Comparison of ENCODE assay signal across 8 mouse cellular contexts in genomic region chr5:146867246-146867945, GRCm38 (mm10). TPM values are rescaled to one million over a fixed set of nuclear protein-coding genes. Genes with fewer than 3 reads are reported as not detected.
DNase-seq lines count a peak whose midpoint lies in the region; ATAC-seq and TF ChIP-seq lines count a peak whose summit lies in the region.

No protein-coding gene starts in this region.

- no peaks in the 10 kb centered on the region for H3K36me3 ChIP-seq in ES-E14 (ENCODE audit: control insufficient read depth, insufficient read depth, low read length, poor library complexity, severe bottlenecking)
- no peaks in the 10 kb centered on the region for H3K36me3 ChIP-seq in forebrain, embryonic 15.5 days

- H3K27ac ChIP-seq in ES-E14 (ENCODE audit: insufficient read depth, low read depth, low read length, poor library complexity, severe bottlenecking), result no peak overlapping the region
- H3K27ac ChIP-seq in forebrain, embryonic 15.5 days (replicated peaks), result 0 out of 2 replicates have a peak overlapping the region, but pooled peaks have one; percentile 1

- H3K27me3 ChIP-seq in forebrain, embryonic 15.5 days, result no peaks in the 10 kb centered on the region

- peak overlapping the region; percentile 4; the same call in 1 of the 2 replicates for H3K9ac ChIP-seq in ES-E14 (ENCODE audit: insufficient read depth, low read depth, low read length, poor library complexity, severe bottlenecking)
- 0 out of 2 replicates have a peak overlapping the region, but pooled peaks have one; percentile 24 for H3K9ac ChIP-seq in forebrain, embryonic 15.5 days (replicated peaks)

- peak overlapping the region; percentile 11 to 35 for H3K4me3 ChIP-seq in ES-E14 (ENCODE audit: insufficient read depth in 1 of 2, low read depth in 1 of 2, low read length in 2 of 2, poor library complexity in 1 of 2, severe bottlenecking in 1 of 2)
- H3K4me3 ChIP-seq in forebrain, embryonic 15.5 days, result no peak overlapping the region

- WGBS in forebrain, embryonic 15.5 days, result 8% methylated on average over 19 of the region's 19 CpGs

- peak overlapping the region; percentile 34 for H3K4me2 ChIP-seq in forebrain, embryonic 15.5 days (replicated peaks)

- in situ Hi-C loops in ES-E14 (cut with MboI; ENCODE audit: low sequenced_read_pairs in 2 of 2, unreplicated experiment in 2 of 2), result no loop called here

- H3K9me3 ChIP-seq in ES-E14 (ENCODE audit: control insufficient read depth, insufficient read depth, low read depth, low read length), result no peaks in the 10 kb centered on the region
- H3K9me3 ChIP-seq in forebrain, embryonic 15.5 days, result no peaks in the 10 kb centered on the region

- no peak for DNase-seq in ES-E14 (ENCODE audit: low read depth, low spot score)
- peak; percentile 83 for DNase-seq in c-Kit-positive CD71-positive TER-119-negative erythroid progenitor cells, embryonic 14.5 days (ENCODE audit: low read depth)
- peak; percentile 76 for DNase-seq in left cerebral cortex, adult 11 months (ENCODE audit: low spot score)
- DNase-seq in lung, postnatal 25 days (ENCODE audit: low spot score), result peak; percentile 56
- DNase-seq in right cerebral cortex, postnatal 14 days, result peak; percentile 81
- DNase-seq in yolk sac, embryonic 10.5 days (ENCODE audit: low spot score), result no peak

- H3K4me1 ChIP-seq in ES-E14 (ENCODE audit: control insufficient read depth in 2 of 2, insufficient read depth in 2 of 2, low read length in 2 of 2, poor library complexity in 1 of 2), result peaks cover 2 to 11% of the 10 kb centered on the region in 2 experiments; a peak in 2 of 4 replicates
- peaks cover 10% of the 10 kb centered on the region for H3K4me1 ChIP-seq in forebrain, embryonic 15.5 days

- peak; percentile 73 for ATAC-seq in forebrain, embryonic 15.5 days (replicated peaks)
- peak; percentile 56 to 60 for ATAC-seq in hematopoietic stem cell, adult 5-6 weeks (replicated peaks in 1 of 2; ENCODE audit: insufficient read depth in 1 of 2, low FRiP score in 2 of 2, low TSS enrichment in 1 of 2, low read depth in 1 of 2, poor library complexity in 2 of 2, severe bottlenecking in 2 of 2)

TF ChIP-seq in ES-E14, 5 proteins besides CTCF, POLR2A, EP300 and RAD21:
- TF ChIP-seq ZNF384 (IDR thresholded peaks at IDR 0.05; ENCODE audit: low read depth, low read length) (no peak), ZC3H11A (IDR thresholded peaks at IDR 0.05; ENCODE audit: borderline replicate concordance, low read depth, low read length) (no peak), HCFC1 (IDR thresholded peaks at IDR 0.05; ENCODE audit: borderline replicate concordance, insufficient read depth, low read length) (no peak), MAFK (IDR thresholded peaks at IDR 0.05; ENCODE audit: insufficient read depth, low read depth, low read length) (no peak), CHD2 (IDR thresholded peaks at IDR 0.05; ENCODE audit: low read depth, low read length) (no peak)

RNA-seq across cellular contexts. Expression of gene Rasl11a, which starts 22.5 kb away (rescaled TPM):
- 4.1 and 7.3 TPM in 2 replicates for total RNA-seq in ES-E14 (2012; rRNA removed)
- 11.9 and 13.4 TPM in 2 replicates for polyA plus RNA-seq in forebrain, embryonic 15.5 days (2015; fragmentation: Nextera tagmentation; extraction: Ambion mirVana)
- total RNA-seq in hematopoietic stem cell, adult 5-6 weeks (2017), result 1.5 and 16.3 TPM in 2 replicates

RNA-seq across cellular contexts. Expression of gene Rpl21, which starts 34.7 kb away (rescaled TPM):
- total RNA-seq in ES-E14 (2012; rRNA removed), result 1,013 and 1,099 TPM in 2 replicates
- polyA plus RNA-seq in forebrain, embryonic 15.5 days (2015; fragmentation: Nextera tagmentation; extraction: Ambion mirVana), result 358 and 359 TPM in 2 replicates
- total RNA-seq in hematopoietic stem cell, adult 5-6 weeks (2017), result 2,651 and 2,978 TPM in 2 replicates

Comparison
In these comparisons a context has a peak if more than half of its experiments do, and no peak if none do; other contexts are left out.
1. DNase-seq: peak in c-Kit-positive CD71-positive TER-119-negative erythroid progenitor cells, embryonic 14.5 days (single experiment), left cerebral cortex, adult 11 months (single experiment), lung, postnatal 25 days (single experiment) and right cerebral cortex, postnatal 14 days (single experiment); none in ES-E14 (single experiment) and yolk sac, embryonic 10.5 days (single experiment).